Mouse (Mus musculus) ES-Bruce4 (cell line): ENCODE results near the gene Uspl1. TPM values are rescaled to one million over a fixed set of nuclear protein-coding genes. Genes with fewer than 3 reads are reported as not detected.

Experiments used
- H3K27ac ChIP-seq: 2 replicates; pipeline ENCODE4 v1.5.1; 2012; ENCODE audit warnings: low read length, inconsistent platforms; ENCODE audit not compliant: insufficient read depth
- H3K27me3 ChIP-seq: 2 replicates; pipeline ENCODE4 v1.6.1; 2012; ENCODE audit warnings: mild to moderate bottlenecking, low read length, inconsistent platforms; ENCODE audit not compliant: control insufficient read depth, poor library complexity, insufficient read depth, severe bottlenecking
- H3K36me3 ChIP-seq: 2 replicates; pipeline ENCODE4 v1.6.1; 2012; ENCODE audit warnings: inconsistent platforms, mild to moderate bottlenecking, low read length, moderate library complexity; ENCODE audit not compliant: control insufficient read depth, poor library complexity, insufficient read depth, severe bottlenecking
- H3K4me1 ChIP-seq: one replicate; pipeline ENCODE4 v1.8.1; 2011; ENCODE audit warnings: low read length; ENCODE audit not compliant: control insufficient read depth, insufficient read depth
- H3K4me3 ChIP-seq: 2 replicates; pipeline ENCODE4 v1.5.1; 2011; ENCODE audit warnings: low read depth, mild to moderate bottlenecking, low read length
- H3K9ac ChIP-seq: 2 replicates; pipeline ENCODE4 v1.6.1; 2012; ENCODE audit warnings: low read depth, mild to moderate bottlenecking, inconsistent platforms; ENCODE audit not compliant: poor library complexity, severe bottlenecking
- H3K9me3 ChIP-seq: replicated peaks from 2 replicates; pipeline ENCODE4 v1.6.1; 2012; ENCODE audit warnings: mild to moderate bottlenecking, low read length, inconsistent platforms; ENCODE audit not compliant: control insufficient read depth, poor library complexity, insufficient read depth, severe bottlenecking
- CTCF ChIP-seq: IDR thresholded peaks from one replicate; pipeline ENCODE4 v1.8.1; 2011; ENCODE audit warnings: low read depth, low read length
- EP300 ChIP-seq: IDR thresholded peaks from 2 replicates; pipeline ENCODE4 v1.6.1; 2011; ENCODE audit warnings: low read depth, low read length; ENCODE audit not compliant: insufficient read depth
- POLR2A ChIP-seq: IDR thresholded peaks from one replicate; pipeline ENCODE4 v1.8.1; 2011; ENCODE audit warnings: low read length; ENCODE audit not compliant: insufficient read depth
- polyA plus RNA-seq: library from polyadenylated mRNA; stranded (reverse); fragments of >200 nt; gene quantifications from 2 replicates; pipeline ENCODE4 v1.2.4, GENCODE M21; 2011; ENCODE audit warnings: low read depth; ENCODE audit not compliant: missing spikeins, insufficient read depth, insufficient read length

The Uspl1 gene
- polyA plus RNA-seq, 1 experiment: 63.8 TPM

DNA sequence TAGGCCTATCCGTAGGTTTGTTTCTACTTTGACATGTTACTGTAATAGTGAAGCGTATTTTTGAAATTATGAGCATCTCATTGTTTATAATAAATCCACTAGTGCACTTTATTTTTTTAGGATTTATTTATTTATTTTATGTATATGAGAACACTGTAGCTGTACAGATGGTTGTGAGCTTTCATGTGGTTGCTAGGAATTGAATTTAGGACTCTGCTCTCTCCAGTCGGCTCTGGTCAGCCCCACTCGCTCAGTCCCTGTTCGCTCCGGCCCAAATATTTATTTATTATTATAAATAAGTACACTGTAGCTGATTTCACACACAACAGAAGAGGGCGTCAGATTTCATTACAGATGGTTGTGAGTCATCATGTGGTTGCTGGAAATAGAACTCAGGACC, 24.6 kb downstream of the Uspl1 start:
- TF ChIP-seq CTCF: no peak
- TF ChIP-seq EP300: no peak
- no peak for TF ChIP-seq POLR2A
- Histone ChIP-seq H3K27ac (no peak overlapping the region), H3K27me3 (no peaks in the 10 kb centered on the region), H3K4me1 (no peaks in the 10 kb centered on the region), H3K4me3 (no peak overlapping the region), H3K9me3 (no peaks in the 10 kb centered on the region), H3K9ac (no peak overlapping the region), H3K36me3 (peaks cover 62% of the 10 kb centered on the region)

DNA sequence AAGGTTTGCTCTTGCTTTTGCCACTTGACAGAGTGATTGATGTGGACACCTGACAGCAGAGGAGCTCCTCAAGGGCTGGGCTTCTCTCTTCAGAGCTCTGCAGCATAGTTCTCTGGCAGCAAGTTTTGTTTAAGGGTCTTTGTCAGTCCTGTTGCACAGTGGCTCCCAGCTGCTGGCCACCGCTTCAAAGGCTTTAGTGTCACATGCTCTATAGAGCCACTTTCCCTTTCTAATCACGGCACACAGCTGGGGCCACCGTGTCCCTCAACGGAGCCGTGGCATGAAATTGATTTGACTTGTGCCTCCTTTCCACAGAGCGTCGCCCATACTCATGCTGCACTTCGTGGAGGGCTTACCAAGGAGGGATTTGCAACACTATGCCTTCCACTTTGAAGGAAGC, 25.2 kb downstream of the Uspl1 start:
- Histone ChIP-seq H3K36me3 (peaks cover 63% of the 10 kb centered on the region), H3K27me3 (no peaks in the 10 kb centered on the region), H3K4me1 (no peaks in the 10 kb centered on the region), H3K4me3 (no peak overlapping the region), H3K27ac (no peak overlapping the region), H3K9ac (no peak overlapping the region), H3K9me3 (no peaks in the 10 kb centered on the region)
- no peak for TF ChIP-seq POLR2A
- TF ChIP-seq EP300: no peak
- no peak for TF ChIP-seq CTCF

DNA sequence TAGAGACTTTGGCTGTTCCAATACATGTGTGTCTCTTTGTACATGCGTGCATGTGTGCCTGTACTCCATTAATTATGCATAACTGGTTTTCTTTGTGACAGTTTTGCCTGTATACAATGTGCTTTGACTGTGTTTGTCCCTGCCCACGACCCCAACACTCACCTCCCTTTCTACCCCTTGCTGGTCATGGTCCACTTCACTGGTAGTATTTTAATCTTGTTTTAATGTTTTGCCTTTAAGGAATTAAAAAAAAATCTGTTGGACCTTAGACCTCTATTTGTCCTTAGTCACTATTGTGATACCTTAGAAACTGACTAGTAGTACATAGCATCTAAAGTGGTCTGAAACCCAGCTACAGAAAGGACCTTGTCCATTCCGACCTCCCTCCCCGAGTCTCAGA, 26.9 kb downstream of the Uspl1 start:
- H3K36me3 ChIP-seq: peaks cover 72% of the 10 kb centered on the region
- H3K4me3 ChIP-seq: no peak overlapping the region
- peaks cover 1% of the 10 kb centered on the region; the same call in 1 of the 2 replicates for H3K9me3 ChIP-seq
- TF ChIP-seq CTCF: no peak
- no peak for TF ChIP-seq EP300
- no peak overlapping the region for H3K27ac ChIP-seq
- H3K9ac ChIP-seq: no peak overlapping the region
- no peaks in the 10 kb centered on the region for H3K27me3 ChIP-seq
- no peaks in the 10 kb centered on the region for H3K4me1 ChIP-seq

DNA sequence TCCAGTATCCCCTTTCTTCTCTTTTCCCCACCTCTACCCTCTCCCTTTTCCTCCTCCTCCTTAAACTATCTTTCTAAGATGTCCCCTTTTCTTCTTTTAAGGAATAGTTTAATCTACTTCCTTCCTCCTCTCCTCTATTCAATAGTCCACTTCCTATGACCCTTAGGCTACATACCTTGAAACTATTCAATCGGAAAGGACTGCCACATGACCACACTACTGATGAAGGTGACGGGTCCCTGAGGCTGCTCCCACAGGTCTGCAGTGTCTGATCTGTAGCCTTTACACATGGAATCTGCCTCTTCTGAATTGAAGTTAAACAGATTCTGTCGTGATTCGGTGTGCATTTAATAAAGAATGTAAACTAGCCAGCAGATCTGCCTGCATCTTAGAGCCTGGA, 28.7 kb downstream of the Uspl1 start:
- peaks cover 65% of the 10 kb centered on the region for H3K36me3 ChIP-seq
- H3K4me1 ChIP-seq: no peaks in the 10 kb centered on the region
- H3K4me3 ChIP-seq: no peak overlapping the region
- no peak overlapping the region for H3K27ac ChIP-seq
- H3K9me3 ChIP-seq: peaks cover 15% of the 10 kb centered on the region
- TF ChIP-seq CTCF (no peak), POLR2A (no peak), EP300 (no peak)
- H3K9ac ChIP-seq: no peak overlapping the region
- H3K27me3 ChIP-seq: no peaks in the 10 kb centered on the region

DNA sequence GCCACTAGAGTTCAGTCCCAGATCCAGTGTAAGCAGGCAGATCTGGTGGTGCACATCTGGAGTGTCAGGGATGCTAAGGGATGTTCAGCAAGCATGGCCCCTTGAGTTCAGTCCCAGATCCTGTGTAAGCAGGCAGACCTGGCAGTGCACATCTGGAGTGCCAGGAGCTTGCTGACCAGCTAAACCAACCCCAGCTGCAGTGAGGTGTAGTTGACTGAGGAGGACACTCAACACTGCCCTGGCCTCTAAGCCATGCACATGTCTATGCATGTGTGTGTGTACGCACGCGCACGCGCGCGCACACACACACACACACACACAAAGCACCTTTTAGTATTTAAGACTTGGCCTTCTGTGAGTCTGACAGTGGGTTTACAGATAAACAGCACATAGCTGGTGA, 31.4 kb downstream of the Uspl1 start:
- peaks cover 34% of the 10 kb centered on the region for H3K9me3 ChIP-seq
- no peak overlapping the region for H3K4me3 ChIP-seq
- no peak overlapping the region for H3K27ac ChIP-seq
- H3K4me1 ChIP-seq: no peaks in the 10 kb centered on the region
- H3K9ac ChIP-seq: no peak overlapping the region
- no peak for TF ChIP-seq EP300
- no peak for TF ChIP-seq CTCF
- no peaks in the 10 kb centered on the region for H3K27me3 ChIP-seq
- peaks cover 45% of the 10 kb centered on the region for H3K36me3 ChIP-seq

DNA sequence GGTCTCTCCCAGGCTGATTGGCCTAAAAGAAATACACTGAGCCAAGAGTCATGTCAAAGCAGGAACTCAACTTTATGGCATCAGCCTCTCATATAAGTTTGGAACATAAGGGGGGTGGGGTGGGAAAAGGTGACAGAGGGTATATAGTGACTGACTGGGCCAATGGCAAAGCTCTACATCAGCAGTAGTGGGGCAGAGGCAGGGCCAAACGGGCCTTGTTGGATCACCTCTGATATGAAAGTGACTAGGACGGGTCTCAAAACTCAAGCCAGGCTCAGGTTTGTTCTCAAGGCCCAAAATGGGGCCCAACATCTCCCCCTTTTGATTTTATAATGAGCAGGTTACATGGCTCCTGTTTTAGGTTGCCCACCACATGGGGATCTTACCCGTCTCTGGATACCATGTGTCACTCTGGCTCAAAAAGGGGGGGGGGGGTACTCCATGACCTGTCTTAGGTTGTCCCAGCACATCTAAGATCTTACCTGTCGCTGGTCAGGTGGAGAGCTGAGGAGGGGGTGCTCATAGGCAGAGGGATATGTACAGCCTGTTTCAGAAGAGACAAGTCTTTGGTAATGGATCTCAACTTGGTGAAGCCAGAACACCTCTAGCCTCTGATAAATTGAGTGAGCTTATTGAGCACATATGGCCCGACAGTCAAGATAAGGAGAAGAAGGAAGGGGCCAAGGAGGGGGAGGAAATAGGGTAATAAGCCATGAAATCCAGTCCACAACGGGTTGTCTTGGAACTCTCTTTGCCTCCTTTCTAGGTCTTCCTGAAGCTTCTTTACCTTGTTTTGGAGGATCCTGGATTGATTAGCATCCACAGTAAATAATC, 33.6 kb downstream of the Uspl1 start:
- Histone ChIP-seq H3K27me3 (no peaks in the 10 kb centered on the region), H3K27ac (no peak overlapping the region)

More for the DNA sequence above, 33.6 kb downstream of the Uspl1 start:
- H3K9ac ChIP-seq: no peak overlapping the region
- H3K4me1 ChIP-seq: no peaks in the 10 kb centered on the region
- no peak overlapping the region for H3K4me3 ChIP-seq
- H3K9me3 ChIP-seq: peaks cover 45% of the 10 kb centered on the region
- peaks cover 24% of the 10 kb centered on the region for H3K36me3 ChIP-seq
- TF ChIP-seq CTCF: no peak
- TF ChIP-seq EP300: no peak
- no peak for TF ChIP-seq POLR2A
